26 mouse cellular contexts compared by ENCODE assay signal in the genomic region with DNA sequence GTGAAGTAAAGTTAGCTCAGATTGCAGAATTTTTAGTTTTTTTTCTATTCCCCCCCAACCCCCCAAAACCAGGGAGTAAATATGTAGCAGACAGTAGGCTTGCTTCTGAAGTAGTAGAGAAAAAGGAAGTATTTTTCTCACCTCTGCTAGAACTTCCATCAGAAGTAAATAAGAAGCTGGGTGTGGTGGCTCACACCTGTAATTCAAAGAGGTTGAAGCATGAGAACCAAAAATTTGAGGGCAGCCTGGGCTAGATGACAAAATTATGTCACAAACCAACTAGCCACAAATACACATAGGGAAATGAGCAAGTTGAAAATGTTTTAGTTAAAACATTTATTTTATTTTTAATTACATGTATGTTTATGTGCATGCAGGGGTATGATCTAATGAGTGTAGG. TPM values are rescaled to one million over a fixed set of nuclear protein-coding genes. Genes with fewer than 3 reads are reported as not detected.
DNase-seq lines count a peak whose midpoint lies in the region; ATAC-seq lines count a peak whose summit lies in the region.
"Had no signal": no experiment of that assay in that cellular context is flagged by ENCODE, and none has a peak within 500 bp of the region (broad histone marks: within the 10 kb centered on the region; RNA-seq: fewer than 3 reads in every experiment).

No protein-coding gene starts in this region.

- H3K4me2 ChIP-seq in forebrain, embryonic 16.5 days (ENCODE audit: low read length), result no peak overlapping the region
- H3K4me2 ChIP-seq: embryonic facial prominence, embryonic 13.5 days; embryonic facial prominence, embryonic 15.5 days; forebrain, embryonic 12.5 days had no signal

- no peaks in the 10 kb centered on the region for H3K36me3 ChIP-seq in forebrain, embryonic 16.5 days (ENCODE audit: control insufficient read depth, insufficient read depth)
- H3K36me3 ChIP-seq: embryonic facial prominence, embryonic 13.5 days; embryonic facial prominence, embryonic 15.5 days; forebrain, embryonic 12.5 days; G1E had no signal

- H3K27ac ChIP-seq in forebrain, embryonic 16.5 days (ENCODE audit: low read length), result no peak overlapping the region
- H3K27ac ChIP-seq: embryonic facial prominence, embryonic 13.5 days; embryonic facial prominence, embryonic 15.5 days; forebrain, embryonic 12.5 days had no signal

- no peak overlapping the region for H3K9ac ChIP-seq in forebrain, embryonic 16.5 days (replicated peaks; ENCODE audit: low read depth, low read length)
- H3K9ac ChIP-seq: embryonic facial prominence, embryonic 13.5 days; embryonic facial prominence, embryonic 15.5 days; forebrain, embryonic 12.5 days; forebrain, postnatal 0 days had no signal

- DNase-seq in CD4-positive helper T cell, adult 2 months (ENCODE audit: low read depth, low spot score), result peak; percentile 50
- DNase-seq in T-cell, adult 2 months (ENCODE audit: low spot score), result peak; percentile 51
- peak; percentile 21 to 41 for DNase-seq in natural killer cell, adult 2 months (ENCODE audit: low spot score in 2 of 2)
- DNase-seq: adrenal gland, adult 2 months; adrenal gland, postnatal 10 days; adrenal gland, postnatal 25 days; cerebellum, adult 11 months; cerebellum, adult 18-20 months; cerebellum, adult 8-10 months; cerebellum, adult 9-11 months; cerebellum, postnatal 14 days; cerebellum, postnatal 36 days; embryo, embryonic 11 days; forebrain, postnatal 0 days had no signal

- H3K9me3 ChIP-seq in forebrain, embryonic 16.5 days (ENCODE audit: control insufficient read depth, low read length), result no peaks in the 10 kb centered on the region
- H3K9me3 ChIP-seq: embryonic facial prominence, embryonic 13.5 days; embryonic facial prominence, embryonic 15.5 days; forebrain, embryonic 12.5 days; G1E had no signal

- H3K27me3 ChIP-seq in forebrain, embryonic 16.5 days (replicated peaks; ENCODE audit: control insufficient read depth, insufficient read depth, low read length), result 0 out of 2 replicates have a peak, but pooled peaks cover 7% of the 10 kb centered on the region
- H3K27me3 ChIP-seq: CH12.LX had no signal

- H3K4me3 ChIP-seq in forebrain, embryonic 16.5 days (replicated peaks; ENCODE audit: low read length), result no peak overlapping the region
- H3K4me3 ChIP-seq: embryonic facial prominence, embryonic 13.5 days; embryonic facial prominence, embryonic 15.5 days; forebrain, embryonic 12.5 days had no signal

- H3K4me1 ChIP-seq in forebrain, embryonic 16.5 days (replicated peaks; ENCODE audit: control insufficient read depth, insufficient read depth, low read length), result peaks cover 6% of the 10 kb centered on the region

- ATAC-seq in erythroblast, adult 5-6 weeks (replicated peaks; ENCODE audit: low FRiP score, poor library complexity, severe bottlenecking), result no peak
- no peak for ATAC-seq in forebrain, embryonic 16.5 days
- ATAC-seq: CD4-positive, CD25-positive, alpha-beta regulatory T cell, adult 4 months; forebrain, embryonic 14.5 days; forebrain, postnatal 0 days; Patski had no signal

RNA-seq across cellular contexts. Expression of gene Sidt1, which starts 4.5 kb away (rescaled TPM):
- total RNA-seq in erythroblast, adult 5-6 weeks (2015; ENCODE audit: low replicate concordance), result 0.19 and 1.0 TPM in 2 replicates
- total RNA-seq in erythroblast, adult 5-6 weeks (2017; ENCODE audit: low replicate concordance), result not detected in 2 replicates
- polyA plus RNA-seq in forebrain, embryonic 16.5 days (2015; fragmentation: Nextera tagmentation; extraction: Ambion mirVana), result 5.3 and 7.1 TPM in 2 replicates
- total RNA-seq: CH12.LX; common myeloid progenitor, adult 5-6 weeks had no signal
- polyA plus RNA-seq: C2C12, G1E, Patski had no signal

RNA-seq across cellular contexts. Expression of gene Spice1, which starts 9.4 kb away (rescaled TPM):
- total RNA-seq in erythroblast, adult 5-6 weeks (2015; ENCODE audit: low replicate concordance), result 7.3 and 20.7 TPM in 2 replicates
- 31.2 and 35.4 TPM in 2 replicates for total RNA-seq in erythroblast, adult 5-6 weeks (2017; ENCODE audit: low replicate concordance)
- polyA plus RNA-seq in forebrain, embryonic 16.5 days (2015; fragmentation: Nextera tagmentation; extraction: Ambion mirVana), result 19.8 and 25.2 TPM in 2 replicates

RNA-seq across cellular contexts. Expression of gene Cfap44, which starts 57.1 kb away (rescaled TPM):
- not detected in 2 replicates for total RNA-seq in erythroblast, adult 5-6 weeks (2015; ENCODE audit: low replicate concordance)
- not detected in 2 replicates for total RNA-seq in erythroblast, adult 5-6 weeks (2017; ENCODE audit: low replicate concordance)
- 1.9 and 2.9 TPM in 2 replicates for polyA plus RNA-seq in forebrain, embryonic 16.5 days (2015; fragmentation: Nextera tagmentation; extraction: Ambion mirVana)
- total RNA-seq: CH12.LX; common myeloid progenitor, adult 5-6 weeks had no signal
- polyA plus RNA-seq: C2C12; CD4-positive, CD25-positive, alpha-beta regulatory T cell, adult 4 months; G1E had no signal
